Mouse (Mus musculus): ENCODE measurements at regions not wholly inside any gene's neighbourhood (a gene's known extent, or its start where the extent isn't known, plus 50 kb on each side); places are given as distances from the start of the nearest gene placed in this dataset.

DNA sequence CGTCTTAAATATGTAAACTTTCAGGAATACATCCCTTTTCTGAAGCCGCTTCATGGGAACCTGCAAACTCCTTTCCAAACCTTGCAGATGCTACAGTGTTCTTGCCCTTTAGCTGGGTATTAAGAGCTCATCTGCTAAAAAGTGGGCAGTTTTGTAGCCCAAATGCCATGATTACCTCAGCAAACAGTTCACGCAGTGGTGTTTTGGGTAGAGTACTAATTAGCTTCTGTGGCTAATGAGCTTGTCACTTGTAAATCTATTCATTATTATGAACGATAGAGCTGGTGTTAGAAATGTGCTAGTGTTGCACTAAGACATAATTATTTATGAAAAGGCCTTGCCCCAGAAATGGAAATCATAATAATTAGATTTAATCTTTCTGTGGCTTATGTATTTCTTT is 506.1 kb upstream of the Ccng1 start:
- DNase-seq: no peak

DNA sequence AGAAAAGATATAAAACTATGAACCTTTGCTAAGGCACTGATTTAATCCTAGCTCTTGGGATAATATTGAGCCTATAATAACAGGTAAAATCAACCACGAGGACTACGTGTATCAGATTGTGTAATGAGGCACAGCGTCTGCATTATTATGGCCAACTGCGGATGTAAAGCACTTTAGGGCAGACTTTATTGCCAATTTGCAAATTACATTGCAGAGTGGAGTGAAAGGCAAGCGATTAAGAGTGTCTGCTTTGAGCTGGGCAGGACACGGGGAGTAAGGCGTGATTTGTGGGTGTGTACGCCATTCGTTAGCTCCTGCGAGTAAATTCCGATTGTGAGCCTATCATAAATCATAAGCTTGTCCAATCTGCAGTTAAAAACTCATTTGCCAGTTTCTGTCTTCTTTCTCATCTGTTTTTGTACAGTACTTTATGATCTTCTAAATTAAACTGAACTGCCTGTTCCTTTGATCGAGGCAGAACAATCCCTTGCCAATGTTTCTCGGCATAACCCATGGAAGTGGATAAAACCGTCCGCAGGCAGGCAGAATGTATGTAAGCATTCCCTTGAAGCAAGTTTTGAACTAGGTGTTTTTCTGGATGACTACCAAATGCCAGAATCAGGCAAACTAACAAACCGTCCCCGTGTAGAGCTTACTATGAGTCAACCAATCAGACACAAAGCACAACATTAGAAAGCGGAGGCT is 505.0 kb upstream of the Ccng1 start:
- DNase-seq: no peak

DNA sequence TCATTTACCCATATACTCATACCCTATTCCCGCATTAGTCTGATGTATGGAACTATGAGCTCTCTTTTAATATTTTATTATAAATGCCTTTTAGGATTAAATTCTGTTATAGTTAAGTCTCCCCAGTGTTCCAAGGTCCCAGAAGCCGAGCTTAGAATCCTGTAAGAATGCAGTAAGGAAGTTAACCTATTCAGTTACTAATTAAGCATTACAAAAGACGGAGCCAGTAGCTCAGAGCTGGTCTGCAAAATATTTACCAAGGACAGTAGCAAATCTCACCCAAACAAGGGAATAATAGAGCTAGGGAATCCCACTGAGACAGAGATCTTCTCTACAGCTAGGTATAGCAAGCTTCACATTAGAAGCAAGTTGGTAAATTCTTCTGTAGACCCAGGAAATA is 459.4 kb upstream of the Ccng1 start:
- DNase-seq: peak; percentile 62

DNA sequence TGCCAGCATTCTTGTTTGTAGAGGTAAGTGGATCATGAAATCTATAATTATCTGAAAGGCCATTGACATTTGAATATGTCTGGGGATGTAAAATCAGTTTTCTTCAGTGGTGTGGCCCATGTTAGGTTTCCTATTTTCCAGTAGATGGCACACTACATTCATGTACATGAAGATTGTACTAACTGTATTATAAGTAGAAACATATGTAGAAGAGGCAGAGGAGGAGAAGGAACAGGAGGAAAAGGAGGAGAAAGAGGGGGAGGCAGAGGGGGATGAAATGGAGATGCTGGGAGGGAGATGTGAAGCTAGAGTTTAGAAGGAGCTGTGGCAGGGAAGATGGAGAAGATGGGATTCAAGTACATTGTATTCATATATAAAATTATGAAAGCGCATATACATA is 447.1 kb upstream of the Ccng1 start:
- DNase-seq: peak; percentile 4

DNA sequence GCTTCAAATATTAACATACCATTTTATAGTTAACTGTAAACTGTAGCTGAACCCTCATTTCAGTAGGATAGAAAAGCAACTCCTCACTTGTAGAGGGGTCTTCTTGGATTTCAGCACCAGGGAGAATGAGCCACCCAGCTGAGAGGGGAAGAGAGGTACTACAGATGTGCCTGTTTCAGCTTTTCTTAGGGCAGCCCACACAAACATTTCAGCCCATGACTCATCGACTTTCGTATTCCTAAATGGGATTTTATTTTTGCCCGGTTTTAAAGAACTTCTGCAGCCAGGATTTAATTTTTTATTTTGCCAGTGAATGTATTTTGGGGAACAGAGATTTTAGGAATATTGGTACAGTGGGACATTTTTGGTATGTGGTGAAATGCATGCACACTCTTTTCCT is 438.9 kb upstream of the Ccng1 start:
- no peak for DNase-seq

DNA sequence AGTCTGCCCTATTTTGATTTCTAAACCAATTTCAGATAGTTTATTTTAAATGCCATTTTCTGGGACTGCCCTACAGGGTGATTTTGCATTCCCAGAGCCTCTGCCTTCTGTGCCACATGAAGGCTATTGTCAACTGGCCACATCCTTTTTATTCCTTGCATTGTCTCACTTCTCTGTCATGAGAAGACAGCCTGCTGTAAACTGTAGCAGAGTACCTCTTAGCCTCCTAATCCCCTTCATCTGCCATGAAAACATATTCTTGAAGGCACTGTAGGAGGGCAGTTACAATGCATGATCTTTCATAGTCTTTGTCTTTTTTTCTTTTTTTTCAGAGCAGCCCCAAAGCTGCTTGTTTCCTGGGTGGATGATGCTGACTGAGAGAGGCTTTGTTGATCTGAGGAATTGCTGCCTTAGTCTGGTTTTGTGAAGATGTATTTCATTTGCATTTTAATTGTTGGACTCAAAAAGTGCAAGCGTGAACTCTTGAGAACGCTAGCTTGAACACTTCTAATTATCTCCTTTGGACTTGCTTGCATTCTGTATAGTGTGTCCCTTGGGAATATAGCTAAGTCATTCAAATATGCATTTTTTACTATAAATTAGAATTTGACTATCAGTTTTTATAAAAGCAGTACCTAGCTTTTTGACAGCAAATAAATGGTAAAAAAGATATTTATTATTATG is 405.5 kb upstream of the Ccng1 start:
- no peak for DNase-seq

DNA sequence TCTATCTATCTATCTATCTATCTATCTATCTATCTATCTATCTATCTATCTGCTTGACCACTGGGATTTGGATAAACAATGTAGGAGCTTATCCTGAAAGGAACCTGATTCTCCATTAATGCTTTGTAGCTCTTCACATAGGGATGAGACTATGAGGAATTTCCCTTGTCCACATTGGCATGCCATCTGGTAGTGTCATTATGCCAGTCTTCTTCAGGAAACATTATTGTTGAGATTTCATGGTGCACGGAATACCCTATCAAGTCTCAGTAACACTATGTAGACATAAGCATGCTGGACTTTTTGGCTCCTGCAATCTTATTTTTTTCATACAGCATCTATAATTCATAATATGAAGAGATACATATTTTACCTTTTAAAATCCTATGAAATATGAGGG is 404.8 kb upstream of the Ccng1 start:
- no peak for DNase-seq

DNA sequence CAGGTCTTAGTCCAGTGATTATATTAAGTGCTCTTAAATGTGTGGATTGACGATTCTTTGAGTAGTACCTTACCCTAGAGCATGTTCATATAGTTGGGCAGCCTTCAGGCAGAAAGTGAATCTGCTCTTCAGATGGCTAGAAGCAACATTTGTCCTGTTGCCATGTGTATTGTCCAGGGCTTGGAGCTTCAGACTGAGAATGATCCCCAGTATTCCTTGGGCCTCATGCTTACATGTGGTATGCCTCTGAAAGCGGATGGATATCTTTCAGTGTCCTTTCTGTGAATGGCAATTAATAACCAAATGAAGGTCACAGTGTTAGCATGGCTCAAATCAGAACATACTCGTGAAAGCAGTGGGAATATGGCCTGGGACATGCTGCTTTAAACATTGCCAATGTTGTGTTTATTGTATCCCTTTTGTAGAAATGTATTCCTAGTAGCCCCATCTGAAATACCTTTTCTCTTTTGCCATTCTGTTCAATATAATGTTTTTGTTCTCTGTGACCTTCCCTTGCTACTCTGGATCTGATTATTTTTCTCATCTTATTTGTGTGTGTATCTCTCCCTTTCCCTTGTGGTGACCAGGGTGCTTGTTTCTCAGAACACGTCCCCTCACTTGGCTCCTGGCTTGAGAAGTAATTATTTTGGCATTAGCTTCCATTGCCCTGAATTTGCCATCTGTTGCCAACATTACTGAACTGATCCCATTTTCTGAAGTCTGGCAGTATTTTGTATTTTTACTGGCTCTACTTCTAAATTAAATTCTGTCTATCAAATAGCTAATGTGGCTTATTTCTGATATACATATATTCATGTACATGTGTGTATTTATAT is 403.9 kb upstream of the Ccng1 start:
- no peak for DNase-seq

DNA sequence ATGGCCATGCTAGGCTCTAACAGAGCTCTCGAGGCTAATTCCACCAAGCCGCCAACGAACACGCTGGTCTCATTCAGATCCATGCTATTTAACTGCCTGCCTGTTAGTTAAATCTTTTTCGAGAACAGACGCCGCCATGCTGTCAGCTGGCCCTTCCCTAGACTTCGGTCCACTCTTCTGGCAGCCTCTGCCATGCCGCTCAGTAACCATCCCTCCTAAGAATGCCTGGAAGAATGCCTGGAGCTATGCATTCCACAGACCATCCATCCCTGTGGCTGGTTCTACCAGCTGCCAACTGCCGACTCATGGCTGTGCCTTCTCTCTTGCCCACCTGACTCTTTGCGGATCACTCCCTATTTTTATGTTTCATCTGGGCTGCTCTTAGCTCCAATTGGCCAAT is 402.2 kb upstream of the Ccng1 start:
- DNase-seq: no peak
